Mouse (Mus musculus) liver, postnatal 0 days (tissue): ENCODE results near the gene Cdk5r1.

Source experiments
- CTCF ChIP-seq: sonication (generic); IDR thresholded peaks from 2 replicates; pipeline ENCODE4 v1.5.1; 2016; ENCODE audit warnings: antibody characterized with exemption, low read depth
- EP300 ChIP-seq: IDR thresholded peaks from 2 replicates; pipeline ENCODE4 v1.6.1; 2016; ENCODE audit warnings: antibody characterized with exemption, low read depth, mild to moderate bottlenecking

- no peak for TF ChIP-seq CTCF
- no peak for TF ChIP-seq EP300
Observed at GRCm38 (mm10) chr11:80490831-80491230, 14.0 kb downstream of the Cdk5r1 start.
